Mouse (Mus musculus) myocyte (in vitro differentiated cells): ENCODE measurements around the gene Rbck1.

Source experiments
- CEBPB ChIP-seq: IDR thresholded peaks from 2 replicates; pipeline ENCODE4 v1.6.1; 2011; ENCODE audit warnings: mild to moderate bottlenecking, moderate library complexity; ENCODE audit not compliant: poor library complexity, insufficient read depth, severe bottlenecking
- MAX ChIP-seq: IDR thresholded peaks from one replicate; pipeline ENCODE4 v1.6.1; 2011; ENCODE audit warnings: low read depth, mild to moderate bottlenecking, control low read depth
- MYOD1 ChIP-seq, 3 experiments: IDR thresholded peaks; one replicate each; pipeline ENCODE4 v1.6.1; 2011; ENCODE audit warnings: control low read depth in 2 of 3, low read depth in 2 of 3, mild to moderate bottlenecking in 2 of 3, moderate library complexity in 1 of 3; ENCODE audit not compliant: insufficient read length in 2 of 3, control insufficient read depth in 1 of 3
- POLR2A ChIP-seq: IDR thresholded peaks from one replicate; pipeline ENCODE4 v1.6.1; 2011; ENCODE audit warnings: low read depth, mild to moderate bottlenecking, control low read depth, moderate library complexity; ENCODE audit not compliant: insufficient read length
- POLR2AphosphoS2 ChIP-seq: IDR thresholded peaks from one replicate; pipeline ENCODE4 v1.6.1; 2011; ENCODE audit warnings: low read depth, control low read depth; ENCODE audit not compliant: insufficient read length
- TCF12 ChIP-seq: IDR thresholded peaks from one replicate; pipeline ENCODE4 v1.6.1; 2011; ENCODE audit warnings: mild to moderate bottlenecking, control low read depth; ENCODE audit not compliant: poor library complexity, insufficient read depth, severe bottlenecking
- USF1 ChIP-seq: IDR thresholded peaks from one replicate; pipeline ENCODE4 v1.6.1; 2011; ENCODE audit warnings: low read depth, mild to moderate bottlenecking, control low read depth, moderate library complexity

- TF ChIP-seq POLR2A (no peak), POLR2AphosphoS2 (no peak), MAX (no peak), USF1 (no peak), MYOD1 (IDR thresholded peaks at IDR 0.05; ENCODE audit: control insufficient read depth in 1 of 3, insufficient read length in 2 of 3, low read depth in 2 of 3) (no peak), TCF12 (no peak), CEBPB (no peak)
Observed at GRCm38 (mm10) chr2:152346776-152347465, 14.5 kb upstream of the Rbck1 start.
